8 mouse cellular contexts compared by ENCODE assay signal in the genomic region with DNA sequence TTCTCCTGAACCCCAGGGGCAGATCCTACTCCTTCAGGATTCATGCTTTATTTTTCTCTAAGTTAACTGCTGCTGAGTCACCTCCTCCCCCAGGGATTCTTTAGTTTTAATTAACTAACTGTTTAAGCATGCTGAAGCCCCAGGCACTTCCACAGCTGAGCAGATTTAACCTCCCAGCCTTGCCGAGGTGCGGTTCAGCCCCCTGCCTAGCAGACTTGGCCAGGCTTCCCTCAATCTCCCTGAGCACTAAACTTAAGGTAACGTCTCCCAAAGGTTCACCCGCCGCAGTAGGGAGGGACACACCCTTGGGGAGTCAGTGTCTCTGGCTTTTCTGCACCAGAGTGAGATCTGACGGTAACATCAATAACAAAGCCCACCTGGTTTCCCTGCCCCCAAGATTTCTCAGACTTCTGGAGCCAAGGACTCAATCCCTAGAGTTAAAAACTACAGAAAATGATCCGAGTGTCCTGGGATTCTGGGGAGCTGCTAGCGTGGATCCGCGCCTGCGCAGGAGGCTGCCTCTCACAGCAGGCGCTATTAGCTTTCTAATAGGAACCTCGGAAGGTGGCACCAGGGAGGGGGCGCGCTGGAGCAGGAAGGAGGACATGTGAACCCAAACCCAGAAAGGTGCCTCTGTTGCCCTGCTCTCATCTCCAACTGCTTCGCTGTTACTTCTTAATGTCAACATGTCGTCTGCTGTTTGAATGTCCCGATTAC.
DNase-seq lines count a peak whose midpoint lies in the region; ATAC-seq and TF ChIP-seq lines count a peak whose summit lies in the region.

No protein-coding gene starts in this region.

- peak overlapping the region; percentile 61 for H3K4me2 ChIP-seq in intestine, postnatal 0 days (replicated peaks; ENCODE audit: low read depth)
- peak overlapping the region; percentile 27; the same call in 1 of the 2 replicates for H3K4me2 ChIP-seq in liver, embryonic 13.5 days
- peak overlapping the region; percentile 57 for H3K4me2 ChIP-seq in neural tube, embryonic 15.5 days

- peak; percentile 52 for DNase-seq in cerebellum, adult 11 months
- no peak for DNase-seq in cerebellum, postnatal 4 days (ENCODE audit: low spot score in 2 of 2)
- DNase-seq in heart, adult 18-20 months = peak; percentile 39 to 60
- DNase-seq in liver, embryonic 13.5 days = no peak
- DNase-seq in thymus, postnatal 4 days = no peak

- H3K4me3 ChIP-seq in cortical plate, adult 2 months (ENCODE audit: insufficient read depth, low read length) = peak overlapping the region; percentile 31
- peak overlapping the region; percentile 21; the same call in 1 of the 2 replicates for H3K4me3 ChIP-seq in intestine, postnatal 0 days (ENCODE audit: low read depth, low read length)
- H3K4me3 ChIP-seq in liver, embryonic 13.5 days (replicated peaks) = no peak overlapping the region
- peak overlapping the region; percentile 27 for H3K4me3 ChIP-seq in neural tube, embryonic 15.5 days (replicated peaks)

- no peak overlapping the region for H3K27ac ChIP-seq in cortical plate, adult 2 months (ENCODE audit: insufficient read depth, low read length)
- H3K27ac ChIP-seq in intestine, postnatal 0 days (ENCODE audit: low read depth, low read length) = no peak overlapping the region
- H3K27ac ChIP-seq in liver, embryonic 13.5 days = no peak overlapping the region
- no peak overlapping the region for H3K27ac ChIP-seq in neural tube, embryonic 15.5 days (replicated peaks)

- 0 out of 2 replicates have a peak, but pooled peaks cover 7% of the 10 kb centered on the region for H3K27me3 ChIP-seq in intestine, postnatal 0 days (replicated peaks; ENCODE audit: control insufficient read depth, insufficient read depth, low read length)
- peaks cover 29% of the 10 kb centered on the region for H3K27me3 ChIP-seq in liver, embryonic 13.5 days
- H3K27me3 ChIP-seq in neural tube, embryonic 15.5 days (replicated peaks) = no peaks in the 10 kb centered on the region

- under 1% methylated on average over 18 of the region's 18 CpGs for WGBS in intestine, postnatal 0 days
- WGBS in liver, embryonic 13.5 days (ENCODE audit: insufficient replicate concordance) = 3% methylated on average over 18 of the region's 18 CpGs
- 2% methylated on average over 18 of the region's 18 CpGs for WGBS in neural tube, embryonic 15.5 days

- ATAC-seq in intestine, postnatal 0 days = no peak
- ATAC-seq in liver, embryonic 13.5 days (ENCODE audit: low read depth) = no peak
- ATAC-seq in neural tube, embryonic 15.5 days (ENCODE audit: low FRiP score) = no peak; the same call in 1 of the 2 replicates

- H3K9me3 ChIP-seq in intestine, postnatal 0 days (ENCODE audit: control insufficient read depth) = no peaks in the 10 kb centered on the region
- H3K9me3 ChIP-seq in liver, embryonic 13.5 days (replicated peaks) = no peaks in the 10 kb centered on the region
- no peaks in the 10 kb centered on the region for H3K9me3 ChIP-seq in neural tube, embryonic 15.5 days (replicated peaks)

- H3K4me1 ChIP-seq in cortical plate, adult 2 months (ENCODE audit: control insufficient read depth, insufficient read depth, low read length) = peaks cover 3% of the 10 kb centered on the region
- no peaks in the 10 kb centered on the region for H3K4me1 ChIP-seq in intestine, postnatal 0 days (replicated peaks; ENCODE audit: control insufficient read depth, insufficient read depth, low read length)
- H3K4me1 ChIP-seq in liver, embryonic 13.5 days (replicated peaks) = no peaks in the 10 kb centered on the region
- H3K4me1 ChIP-seq in neural tube, embryonic 15.5 days = peaks cover 50% of the 10 kb centered on the region

- H3K36me3 ChIP-seq in intestine, postnatal 0 days (ENCODE audit: control insufficient read depth, insufficient read depth) = no peaks in the 10 kb centered on the region
- H3K36me3 ChIP-seq in liver, embryonic 13.5 days = no peaks in the 10 kb centered on the region
- H3K36me3 ChIP-seq in neural tube, embryonic 15.5 days = no peaks in the 10 kb centered on the region

- no peak overlapping the region for H3K9ac ChIP-seq in intestine, postnatal 0 days (ENCODE audit: low read depth, low read length)
- no peak overlapping the region for H3K9ac ChIP-seq in liver, embryonic 13.5 days
- H3K9ac ChIP-seq in neural tube, embryonic 15.5 days (replicated peaks) = no peak overlapping the region; the same call in 1 of the 2 replicates

- TF ChIP-seq CTCF in cortical plate, adult 2 months (IDR thresholded peaks at IDR 0.05; ENCODE audit: extremely low read depth, insufficient read depth, low read length) = no peak
- TF ChIP-seq CTCF in intestine, postnatal 0 days (IDR thresholded peaks at IDR 0.05; ENCODE audit: low read depth) = 0 out of 2 replicates have a peak, but pooled peaks have one; percentile 28

- no peak for TF ChIP-seq POLR2A in cortical plate, adult 2 months (IDR thresholded peaks at IDR 0.05; ENCODE audit: extremely low read depth, insufficient read depth, low read length)

Comparison
In these comparisons a context has a peak if more than half of its experiments do, and no peak if none do; other contexts are left out.
1. DNase-seq: peak in cerebellum, adult 11 months (single experiment) and heart, adult 18-20 months (2 of 2); none in cerebellum, postnatal 4 days (0 of 2), liver, embryonic 13.5 days (single experiment) and thymus, postnatal 4 days (single experiment).
2. Peak in every context shown above with its lines, with median percentiles within 50 percentile points of each other: H3K4me2 ChIP-seq.